Mouse (Mus musculus) C2C12 (cell line): ENCODE data around the gene Otub1. TPM values are rescaled to one million over a fixed set of nuclear protein-coding genes. Genes with fewer than 3 reads are reported as not detected.

Experiments used
- H3K27me3 ChIP-seq: one replicate; pipeline ENCODE4 v1.6.1; 2011; ENCODE audit not compliant: control insufficient read depth, insufficient read depth, insufficient read length
- H3K36me3 ChIP-seq: one replicate; pipeline ENCODE4 v1.6.1; 2011; ENCODE audit not compliant: control insufficient read depth, insufficient read depth
- H3K4me3 ChIP-seq: one replicate; pipeline ENCODE4 v1.5.1; 2011; ENCODE audit warnings: mild to moderate bottlenecking, control low read depth; ENCODE audit not compliant: poor library complexity, insufficient read depth, severe bottlenecking
- H3K79me2 ChIP-seq: one replicate; pipeline ENCODE4 v1.6.1; 2011; ENCODE audit not compliant: control insufficient read depth, insufficient read depth
- H3K79me3 ChIP-seq: one replicate; pipeline ENCODE4 v1.6.1; 2011; ENCODE audit warnings: low read depth, control low read depth
- H3ac ChIP-seq: one replicate; pipeline ENCODE3; 2011; ENCODE audit warnings: low read depth; ENCODE audit not compliant: control insufficient read depth, insufficient read length
- CEBPB ChIP-seq: IDR thresholded peaks from one replicate; pipeline ENCODE4 v1.6.1; 2011; ENCODE audit warnings: low read depth, mild to moderate bottlenecking, control low read depth, moderate library complexity
- CTCF ChIP-seq: IDR thresholded peaks from one replicate; pipeline ENCODE4 v1.5.1; 2011; ENCODE audit not compliant: control insufficient read depth, insufficient read depth, insufficient read length
- FOSL1 ChIP-seq: IDR thresholded peaks from one replicate; pipeline ENCODE4 v1.8.0; 2011; ENCODE audit warnings: mild to moderate bottlenecking, low read length; ENCODE audit not compliant: poor library complexity, insufficient read depth, severe bottlenecking
- MAX ChIP-seq: IDR thresholded peaks from one replicate; pipeline ENCODE4 v1.6.1; 2011; ENCODE audit warnings: mild to moderate bottlenecking, control low read depth
- MYOD1 ChIP-seq: IDR thresholded peaks from one replicate; pipeline ENCODE4 v1.6.1; 2011; ENCODE audit warnings: low read depth; ENCODE audit not compliant: control insufficient read depth, insufficient read length
- MYOG ChIP-seq: IDR thresholded peaks from one replicate; pipeline ENCODE4 v1.6.1; 2011; ENCODE audit not compliant: control insufficient read depth, insufficient read length; ENCODE audit errors: extremely low read depth
- USF1 ChIP-seq: IDR thresholded peaks from one replicate; pipeline ENCODE4 v1.6.1; 2011; ENCODE audit warnings: low read depth, mild to moderate bottlenecking, control low read depth, moderate library complexity
- polyA plus RNA-seq: library from polyadenylated mRNA; unstranded; fragments of >200 nt; fragmentation: generic; extraction: Trizol; gene quantifications from one replicate; pipeline ENCODE4 v1.2.1, GENCODE M21; 2012; ENCODE audit warnings: missing spikeins

The Otub1 gene
- polyA plus RNA-seq, 1 experiment, result 121 TPM

- no peaks in the 10 kb centered on the region for H3K36me3 ChIP-seq
- no peaks in the 10 kb centered on the region for H3K27me3 ChIP-seq
- no peaks in the 10 kb centered on the region for H3K79me3 ChIP-seq
- no peak for TF ChIP-seq CTCF
- TF ChIP-seq MYOG, result no peak
- no peak for TF ChIP-seq USF1
- no peak for TF ChIP-seq MYOD1
- TF ChIP-seq MAX, result no peak
- no peak for TF ChIP-seq FOSL1
- TF ChIP-seq CEBPB, result no peak
- H3ac ChIP-seq, result no peak overlapping the region
- H3K79me2 ChIP-seq, result no peaks in the 10 kb centered on the region
- H3K4me3 ChIP-seq, result no peak overlapping the region
These were observed 21.1 kb downstream of the Otub1 start for GRCm38 (mm10) chr19:7185059-7185458.

- H3K79me2 ChIP-seq, result no peaks in the 10 kb centered on the region
- no peak for TF ChIP-seq MYOD1
- TF ChIP-seq USF1, result no peak
- no peak for TF ChIP-seq FOSL1
- TF ChIP-seq CEBPB, result no peak
- no peak for TF ChIP-seq MAX
- no peak for TF ChIP-seq CTCF
- TF ChIP-seq MYOG, result no peak
- H3K79me3 ChIP-seq, result no peaks in the 10 kb centered on the region
- H3K4me3 ChIP-seq, result no peak overlapping the region
- H3K36me3 ChIP-seq, result no peaks in the 10 kb centered on the region
- no peaks in the 10 kb centered on the region for H3K27me3 ChIP-seq
- H3ac ChIP-seq, result no peak overlapping the region
These were observed 22.7 kb downstream of the Otub1 start for GRCm38 (mm10) chr19:7183419-7183818.

GRCm38 (mm10) chr19:7182273-7182949, 23.7 kb downstream of the Otub1 start:
- no peaks in the 10 kb centered on the region for H3K79me2 ChIP-seq
- no peaks in the 10 kb centered on the region for H3K36me3 ChIP-seq
- H3ac ChIP-seq, result no peak overlapping the region
- H3K27me3 ChIP-seq, result no peaks in the 10 kb centered on the region
- H3K4me3 ChIP-seq, result no peak overlapping the region
- TF ChIP-seq CEBPB (no peak), MAX (no peak), MYOG (no peak), CTCF (no peak), FOSL1 (no peak), USF1 (no peak), MYOD1 (no peak)
- no peaks in the 10 kb centered on the region for H3K79me3 ChIP-seq

- no peak overlapping the region for H3ac ChIP-seq
- no peaks in the 10 kb centered on the region for H3K79me2 ChIP-seq
- H3K36me3 ChIP-seq, result no peaks in the 10 kb centered on the region
- no peaks in the 10 kb centered on the region for H3K27me3 ChIP-seq
- H3K4me3 ChIP-seq, result no peak overlapping the region
- H3K79me3 ChIP-seq, result no peaks in the 10 kb centered on the region
- no peak for TF ChIP-seq MAX
- no peak for TF ChIP-seq USF1
- no peak for TF ChIP-seq FOSL1
- no peak for TF ChIP-seq MYOG
- TF ChIP-seq CEBPB, result no peak
- no peak for TF ChIP-seq CTCF
- TF ChIP-seq MYOD1, result no peak
These were observed 24.6 kb downstream of the Otub1 start for GRCm38 (mm10) chr19:7181496-7181895.

- Histone ChIP-seq H3K27me3 (no peaks in the 10 kb centered on the region), H3K4me3 (no peak overlapping the region), H3K79me2 (no peaks in the 10 kb centered on the region), H3K36me3 (no peaks in the 10 kb centered on the region), H3K79me3 (no peaks in the 10 kb centered on the region), H3ac (no peak overlapping the region)
- TF ChIP-seq CEBPB (no peak), MAX (no peak), USF1 (no peak), MYOG (no peak), FOSL1 (no peak), MYOD1 (no peak), CTCF (no peak)
These were observed 25.2 kb downstream of the Otub1 start for GRCm38 (mm10) chr19:7180756-7181405.

GRCm38 (mm10) chr19:7178841-7179452, 27.2 kb downstream of the Otub1 start:
- Histone ChIP-seq H3ac (no peak overlapping the region), H3K79me3 (no peaks in the 10 kb centered on the region), H3K79me2 (no peaks in the 10 kb centered on the region), H3K36me3 (no peaks in the 10 kb centered on the region), H3K27me3 (no peaks in the 10 kb centered on the region), H3K4me3 (no peak overlapping the region)
- TF ChIP-seq MYOG (no peak), FOSL1 (no peak), CEBPB (no peak), CTCF (no peak), MAX (no peak), MYOD1 (no peak), USF1 (no peak)
